Mouse (Mus musculus) ES-Bruce4 (cell line): ENCODE data around the gene Plpp7. TPM values are rescaled to one million over a fixed set of nuclear protein-coding genes. Genes with fewer than 3 reads are reported as not detected.

Source experiments
- H3K27ac ChIP-seq: 2 replicates; pipeline ENCODE4 v1.5.1; 2012; ENCODE audit warnings: low read length, inconsistent platforms; ENCODE audit not compliant: insufficient read depth
- H3K27me3 ChIP-seq: 2 replicates; pipeline ENCODE4 v1.6.1; 2012; ENCODE audit warnings: mild to moderate bottlenecking, low read length, inconsistent platforms; ENCODE audit not compliant: control insufficient read depth, poor library complexity, insufficient read depth, severe bottlenecking
- H3K36me3 ChIP-seq: 2 replicates; pipeline ENCODE4 v1.6.1; 2012; ENCODE audit warnings: inconsistent platforms, mild to moderate bottlenecking, low read length, moderate library complexity; ENCODE audit not compliant: control insufficient read depth, poor library complexity, insufficient read depth, severe bottlenecking
- H3K4me1 ChIP-seq: one replicate; pipeline ENCODE4 v1.8.1; 2011; ENCODE audit warnings: low read length; ENCODE audit not compliant: control insufficient read depth, insufficient read depth
- H3K4me3 ChIP-seq: 2 replicates; pipeline ENCODE4 v1.5.1; 2011; ENCODE audit warnings: low read depth, mild to moderate bottlenecking, low read length
- H3K9ac ChIP-seq: 2 replicates; pipeline ENCODE4 v1.6.1; 2012; ENCODE audit warnings: low read depth, mild to moderate bottlenecking, inconsistent platforms; ENCODE audit not compliant: poor library complexity, severe bottlenecking
- H3K9me3 ChIP-seq: replicated peaks from 2 replicates; pipeline ENCODE4 v1.6.1; 2012; ENCODE audit warnings: mild to moderate bottlenecking, low read length, inconsistent platforms; ENCODE audit not compliant: control insufficient read depth, poor library complexity, insufficient read depth, severe bottlenecking
- CTCF ChIP-seq: IDR thresholded peaks from one replicate; pipeline ENCODE4 v1.8.1; 2011; ENCODE audit warnings: low read depth, low read length
- EP300 ChIP-seq: IDR thresholded peaks from 2 replicates; pipeline ENCODE4 v1.6.1; 2011; ENCODE audit warnings: low read depth, low read length; ENCODE audit not compliant: insufficient read depth
- POLR2A ChIP-seq: IDR thresholded peaks from one replicate; pipeline ENCODE4 v1.8.1; 2011; ENCODE audit warnings: low read length; ENCODE audit not compliant: insufficient read depth
- polyA plus RNA-seq: library from polyadenylated mRNA; stranded (reverse); fragments of >200 nt; gene quantifications from 2 replicates; pipeline ENCODE4 v1.2.4, GENCODE M21; 2011; ENCODE audit warnings: low read depth; ENCODE audit not compliant: missing spikeins, insufficient read depth, insufficient read length

Gene Plpp7
- polyA plus RNA-seq, 1 experiment = 1.2 TPM

- H3K9me3 ChIP-seq = no peaks in the 10 kb centered on the region
- H3K4me1 ChIP-seq = peaks cover 5% of the 10 kb centered on the region
- H3K36me3 ChIP-seq = no peaks in the 10 kb centered on the region
- no peak overlapping the region for H3K27ac ChIP-seq
- H3K4me3 ChIP-seq = peak overlapping the region; percentile 57
- TF ChIP-seq POLR2A (no peak), EP300 (no peak), CTCF (no peak)
- H3K27me3 ChIP-seq = no peaks in the 10 kb centered on the region; the same call in 1 of the 2 replicates
- peak overlapping the region; percentile 69; the same call in 1 of the 2 replicates for H3K9ac ChIP-seq
Observed at GRCm38 (mm10) chr2:32082229-32082628, 13.1 kb upstream of the Plpp7 start.

DNA sequence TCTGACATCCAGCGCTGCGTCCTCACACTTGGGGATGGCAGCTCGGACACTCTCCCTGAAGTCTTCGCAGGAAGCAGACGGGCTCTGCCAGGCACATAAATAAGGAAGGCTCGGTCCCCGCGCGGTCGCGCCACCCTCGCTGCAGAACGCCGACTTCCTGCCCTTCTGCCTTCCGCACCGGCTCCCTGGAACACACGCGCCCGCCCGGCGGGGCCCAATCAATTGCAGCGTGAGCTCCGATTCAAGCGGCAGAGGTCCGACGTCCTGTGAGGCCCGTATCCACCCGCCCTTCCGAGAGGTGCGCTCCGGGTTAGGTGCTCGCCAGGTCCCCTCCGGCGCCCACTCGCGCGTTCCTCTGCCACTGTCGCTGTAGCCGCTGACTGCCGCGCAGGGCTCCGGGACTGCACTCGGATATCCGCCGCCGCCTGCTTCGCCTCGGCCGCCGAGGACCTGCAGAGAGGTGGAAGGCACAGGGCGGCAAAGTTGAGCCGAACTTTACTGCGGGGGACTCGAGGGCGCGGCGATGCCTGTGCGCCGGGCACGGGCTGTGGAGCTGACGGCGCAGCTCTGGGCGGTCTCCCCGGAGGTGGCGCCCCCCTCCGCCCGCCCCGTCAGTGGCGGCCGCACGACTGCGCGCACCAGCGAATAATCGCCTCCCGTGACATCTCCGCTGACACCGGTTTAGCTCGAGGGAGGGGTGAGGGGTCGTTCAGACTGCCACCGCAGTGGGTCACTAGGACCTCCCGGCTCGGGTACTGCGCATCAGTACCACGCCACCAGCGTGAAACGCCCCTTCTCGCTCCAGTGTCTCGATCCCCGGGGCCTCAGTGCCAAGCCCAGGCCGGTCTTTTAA, 11.9 kb upstream of the Plpp7 start:
- H3K27me3 ChIP-seq = no peaks in the 10 kb centered on the region; the same call in 1 of the 2 replicates
- H3K9ac ChIP-seq = peak overlapping the region; percentile 69
- H3K27ac ChIP-seq = no peak overlapping the region

GRCm38 (mm10) chr2:32084111-32084871, 11.0 kb upstream of the Plpp7 start, which contains the start of gene Fam78a:
Gene Fam78a, minus strand, starts transcription at chr2:32084857.
- H3K9ac ChIP-seq = peak within 1 kb of the TSS; percentile 69
- no peaks in the 10 kb centered on the region for H3K9me3 ChIP-seq
- H3K27me3 ChIP-seq = no peaks in the 10 kb centered on the region; the same call in 1 of the 2 replicates
- peaks cover under 1% of the 10 kb centered on the region for H3K4me1 ChIP-seq
- H3K36me3 ChIP-seq = no peaks in the 10 kb centered on the region
- TF ChIP-seq CTCF = no peak
- TF ChIP-seq EP300 = no peak
- no peak for TF ChIP-seq POLR2A
- H3K27ac ChIP-seq = no peak within 1 kb of the TSS
- peak within 1 kb of the TSS; percentile 57 for H3K4me3 ChIP-seq

More for the DNA sequence above, 11.9 kb upstream of the Plpp7 start:
- peak overlapping the region; percentile 57 for H3K4me3 ChIP-seq
- peaks cover 5% of the 10 kb centered on the region for H3K4me1 ChIP-seq
- H3K36me3 ChIP-seq = no peaks in the 10 kb centered on the region
- H3K9me3 ChIP-seq = no peaks in the 10 kb centered on the region
- TF ChIP-seq POLR2A (no peak), EP300 (no peak), CTCF (peak; percentile 27)

DNA sequence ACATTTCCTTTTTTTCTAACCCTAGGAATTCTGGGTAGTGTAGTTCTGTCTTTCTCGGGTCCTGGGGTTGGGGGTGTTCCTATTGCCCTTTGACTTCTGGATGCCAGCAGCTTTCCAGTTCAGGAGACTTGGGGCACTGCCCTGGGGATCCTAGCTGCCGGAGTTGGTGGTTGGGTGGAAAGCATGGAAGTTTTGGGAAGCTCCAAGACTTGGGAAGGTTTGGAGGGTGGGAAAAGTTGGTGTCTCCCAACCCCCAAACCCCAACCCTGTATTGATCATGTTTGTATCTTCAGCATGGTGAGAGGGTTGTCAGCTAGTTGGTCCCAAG, 10.5 kb upstream of the Plpp7 start:
- no peaks in the 10 kb centered on the region; the same call in 1 of the 2 replicates for H3K27me3 ChIP-seq
- peak overlapping the region; percentile 69; the same call in 1 of the 2 replicates for H3K9ac ChIP-seq
- no peak for TF ChIP-seq POLR2A
- no peak for TF ChIP-seq EP300
- no peak for TF ChIP-seq CTCF
- H3K36me3 ChIP-seq = no peaks in the 10 kb centered on the region
- H3K4me1 ChIP-seq = no peaks in the 10 kb centered on the region
- no peak overlapping the region for H3K27ac ChIP-seq
- peak overlapping the region; percentile 57 for H3K4me3 ChIP-seq
- no peaks in the 10 kb centered on the region for H3K9me3 ChIP-seq

DNA sequence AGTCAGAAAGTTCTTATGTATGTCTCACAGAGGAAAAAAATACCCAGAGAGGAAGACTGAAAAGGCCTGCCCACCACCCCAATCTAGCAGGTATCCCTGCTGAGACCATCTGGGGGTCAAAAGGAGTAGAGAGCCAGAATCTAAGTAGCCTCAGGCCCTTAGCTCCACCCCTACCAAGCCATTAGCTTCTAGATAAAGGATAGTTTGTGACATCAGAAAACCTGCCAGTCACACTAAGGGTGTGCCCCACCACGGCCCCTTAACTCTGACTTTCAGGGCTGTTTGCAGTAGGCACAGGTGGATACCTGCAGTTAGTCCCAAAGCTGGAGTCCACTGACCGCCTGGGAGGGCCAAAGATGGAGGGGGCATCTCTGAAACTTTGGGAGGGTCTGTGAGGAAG, 10.1 kb upstream of the Plpp7 start:
- H3K36me3 ChIP-seq = no peaks in the 10 kb centered on the region
- H3K27me3 ChIP-seq = no peaks in the 10 kb centered on the region; the same call in 1 of the 2 replicates
- H3K9me3 ChIP-seq = no peaks in the 10 kb centered on the region
- H3K27ac ChIP-seq = no peak overlapping the region
- H3K4me1 ChIP-seq = no peaks in the 10 kb centered on the region
- no peak overlapping the region for H3K4me3 ChIP-seq
- no peak overlapping the region for H3K9ac ChIP-seq
- TF ChIP-seq EP300 (no peak), POLR2A (no peak), CTCF (no peak)

GRCm38 (mm10) chr2:32087606-32088005, 7.7 kb upstream of the Plpp7 start:
- no peaks in the 10 kb centered on the region; the same call in 1 of the 2 replicates for H3K27me3 ChIP-seq

More at GRCm38 (mm10) chr2:32087606-32088005, 7.7 kb upstream of the Plpp7 start:
- TF ChIP-seq CTCF (no peak), POLR2A (no peak), EP300 (no peak)
- H3K4me3 ChIP-seq = no peak overlapping the region
- no peaks in the 10 kb centered on the region for H3K4me1 ChIP-seq
- no peak overlapping the region for H3K9ac ChIP-seq
- no peak overlapping the region for H3K27ac ChIP-seq
- H3K9me3 ChIP-seq = no peaks in the 10 kb centered on the region
- H3K36me3 ChIP-seq = no peaks in the 10 kb centered on the region
